ENCODE assay signal across 17 mouse cellular contexts in genomic region chr13:99189671-99190070, GRCm38 (mm10). TPM values are rescaled to one million over a fixed set of nuclear protein-coding genes. Genes with fewer than 3 reads are reported as not detected.
DNase-seq lines count a peak whose midpoint lies in the region; ATAC-seq and TF ChIP-seq lines count a peak whose summit lies in the region.
"Had no signal": no experiment of that assay in that cellular context is flagged by ENCODE, and none has a peak within 500 bp of the region (broad histone marks: within the 10 kb centered on the region; RNA-seq: fewer than 3 reads in every experiment).

No protein-coding gene starts in this region.

- WGBS in heart, embryonic 10.5 days: 72% methylated on average over 3 of the region's 3 CpGs
- 65% methylated on average over 3 of the region's 3 CpGs for WGBS in kidney, adult 2 months
- WGBS in lung, embryonic 15.5 days: 67% methylated on average over 3 of the region's 3 CpGs
- WGBS in intestine, embryonic 16.5 days: 65% methylated on average over 3 of the region's 3 CpGs

- no peak overlapping the region for H3K4me3 ChIP-seq in heart, embryonic 10.5 days
- no peak overlapping the region for H3K4me3 ChIP-seq in kidney, adult 2 months (ENCODE audit: insufficient read depth, low read depth, low read length)
- H3K4me3 ChIP-seq in lung, embryonic 15.5 days: no peak overlapping the region
- no peak overlapping the region for H3K4me3 ChIP-seq in intestine, embryonic 16.5 days (ENCODE audit: low read length)
- H3K4me3 ChIP-seq: embryonic facial prominence, embryonic 13.5 days; forebrain, embryonic 10.5 days; limb, embryonic 13.5 days had no signal

- no peak for ATAC-seq in lung, embryonic 15.5 days (ENCODE audit: borderline replicate concordance, extremely low read depth, low FRiP score, low TSS enrichment)
- ATAC-seq in intestine, embryonic 16.5 days: no peak
- no peak for ATAC-seq in frontal cortex, adult (ENCODE audit: low TSS enrichment)
- ATAC-seq: liver, postnatal 0 days had no signal

- H3K9ac ChIP-seq in lung, embryonic 15.5 days: no peak overlapping the region
- no peak overlapping the region for H3K9ac ChIP-seq in intestine, embryonic 16.5 days (ENCODE audit: low read depth, low read length)
- H3K9ac ChIP-seq: embryonic facial prominence, embryonic 13.5 days; limb, embryonic 13.5 days; liver, postnatal 0 days had no signal

- no peak for TF ChIP-seq POLR2A in kidney, adult 2 months (IDR thresholded peaks at IDR 0.05; ENCODE audit: low read depth, low read length)

- TF ChIP-seq CTCF in kidney, adult 2 months (conservative IDR thresholded peaks at IDR 0.05; ENCODE audit: insufficient read depth, insufficient read length, low read depth, low read length): no peak

- H3K4me1 ChIP-seq in heart, embryonic 10.5 days: peaks cover 18% of the 10 kb centered on the region
- 0 out of 2 replicates have a peak, but pooled peaks cover 3% of the 10 kb centered on the region for H3K4me1 ChIP-seq in kidney, adult 2 months (ENCODE audit: control insufficient read depth, insufficient read depth, low read length)
- peaks cover 8% of the 10 kb centered on the region; the same call in 1 of the 2 replicates for H3K4me1 ChIP-seq in lung, embryonic 15.5 days
- no peaks in the 10 kb centered on the region for H3K4me1 ChIP-seq in intestine, embryonic 16.5 days (ENCODE audit: control insufficient read depth, insufficient read depth, low read length)

- no peaks in the 10 kb centered on the region for H3K27me3 ChIP-seq in heart, embryonic 10.5 days (ENCODE audit: insufficient read depth, poor library complexity, severe bottlenecking)
- no peaks in the 10 kb centered on the region for H3K27me3 ChIP-seq in kidney, adult 2 months (replicated peaks; ENCODE audit: control insufficient read depth, insufficient read depth, low read length)
- no peaks in the 10 kb centered on the region for H3K27me3 ChIP-seq in lung, embryonic 15.5 days
- no peaks in the 10 kb centered on the region for H3K27me3 ChIP-seq in intestine, embryonic 16.5 days (replicated peaks; ENCODE audit: control insufficient read depth, insufficient read depth, low read length)
- H3K27me3 ChIP-seq: embryonic facial prominence, embryonic 13.5 days; limb, embryonic 13.5 days had no signal

- H3K9me3 ChIP-seq in heart, embryonic 10.5 days: no peaks in the 10 kb centered on the region
- H3K9me3 ChIP-seq in lung, embryonic 15.5 days: no peaks in the 10 kb centered on the region
- H3K9me3 ChIP-seq in intestine, embryonic 16.5 days (ENCODE audit: control insufficient read depth, low read length): no peaks in the 10 kb centered on the region
- H3K9me3 ChIP-seq: embryonic facial prominence, embryonic 13.5 days; forebrain, embryonic 10.5 days; limb, embryonic 13.5 days had no signal

- H3K27ac ChIP-seq in heart, embryonic 10.5 days: peak overlapping the region; percentile 45
- H3K27ac ChIP-seq in kidney, adult 2 months (ENCODE audit: insufficient read depth, low read depth, low read length): peak overlapping the region; percentile 62
- H3K27ac ChIP-seq in lung, embryonic 15.5 days: peak overlapping the region; percentile 71
- H3K27ac ChIP-seq in intestine, embryonic 16.5 days (ENCODE audit: low read length): peak overlapping the region; percentile 7; the same call in 1 of the 2 replicates
- H3K27ac ChIP-seq: embryonic facial prominence, embryonic 13.5 days; limb, embryonic 13.5 days had no signal

- no peaks in the 10 kb centered on the region for H3K36me3 ChIP-seq in heart, embryonic 10.5 days
- no peaks in the 10 kb centered on the region for H3K36me3 ChIP-seq in kidney, adult 2 months (ENCODE audit: control insufficient read depth, insufficient read depth, low read length)
- no peaks in the 10 kb centered on the region for H3K36me3 ChIP-seq in lung, embryonic 15.5 days
- H3K36me3 ChIP-seq in intestine, embryonic 16.5 days (ENCODE audit: control insufficient read depth, insufficient read depth, low read length): no peaks in the 10 kb centered on the region
- H3K36me3 ChIP-seq: embryonic facial prominence, embryonic 13.5 days; forebrain, embryonic 10.5 days; limb, embryonic 13.5 days had no signal

- DNase-seq in heart, embryonic 10.5 days (ENCODE audit: low spot score): no peak
- DNase-seq in heart, adult 8-10 months (ENCODE audit: low spot score): no peak
- no peak for DNase-seq in kidney, adult 2 months
- no peak for DNase-seq in kidney, postnatal 25 days
- no peak for DNase-seq in lung, adult 18-20 months
- DNase-seq: cerebellum, adult 11 months; gastrocnemius, postnatal 36 days; liver, postnatal 0 days; right cerebral cortex, adult 18-20 months; thymus, postnatal 25 days had no signal

- H3K4me2 ChIP-seq in lung, embryonic 15.5 days: no peak overlapping the region
- H3K4me2 ChIP-seq in intestine, embryonic 16.5 days (ENCODE audit: low read depth, low read length): no peak overlapping the region
- H3K4me2 ChIP-seq: embryonic facial prominence, embryonic 13.5 days; limb, embryonic 13.5 days had no signal

RNA-seq across cellular contexts. Expression of gene Zfp366, which starts 5.0 kb away (rescaled TPM):
- polyA plus RNA-seq in heart, embryonic 10.5 days (2016; fragmentation: Nextera tagmentation; extraction: Ambion mirVana): 0.10 and 0.14 TPM in 2 replicates
- total RNA-seq in heart, adult 8-10 months (2022): 10 to 100 TPM in 2 of 4 experiments, 1 to 10 TPM in 2; 7.9 to 12.2 (median 9.7) TPM
- 3.1 and 4.3 TPM in 2 replicates for polyA plus RNA-seq in kidney, adult 2 months (2012; rRNA removed)
- 0.96 and 1.2 TPM in 2 replicates for polyA plus RNA-seq in lung, embryonic 15.5 days (2015; fragmentation: Nextera tagmentation; extraction: Ambion mirVana)
- 0.50 and 0.53 TPM in 2 replicates for polyA plus RNA-seq in intestine, embryonic 16.5 days (2015; fragmentation: Nextera tagmentation; extraction: Ambion mirVana)
- polyA plus RNA-seq: C2C12 had no signal

Comparison
In these comparisons a context has a peak if more than half of its experiments do, and no peak if none do; other contexts are left out.
1. H3K27ac ChIP-seq: peak in every context shown above with its lines; median percentile 71 in lung, embryonic 15.5 days; 62 in kidney, adult 2 months; 45 in heart, embryonic 10.5 days; 7 in intestine, embryonic 16.5 days.